Mouse (Mus musculus) layer of hippocampus, postnatal 25 days (tissue): Measurements from ENCODE around the gene Apmap. TPM values are rescaled to one million over a fixed set of nuclear protein-coding genes. Genes with fewer than 3 reads are reported as not detected.

ENCODE experiments used
- DNase-seq, 2 experiments: peaks; one replicate each; pipeline ENCODE4 v3.0.0; 2022; ENCODE audit warnings: mixed read lengths in 2 of 2, low spot score in 1 of 2; ENCODE audit errors: extremely low spot score in 1 of 2
- total RNA-seq, 2 experiments: library from RNA; stranded (reverse); gene quantifications; 2 replicates each; pipeline ENCODE4 v1.2.3; 2021

The Apmap gene
- total RNA-seq, result 10 to 100 TPM; 52.4 to 58.0 TPM

DNA sequence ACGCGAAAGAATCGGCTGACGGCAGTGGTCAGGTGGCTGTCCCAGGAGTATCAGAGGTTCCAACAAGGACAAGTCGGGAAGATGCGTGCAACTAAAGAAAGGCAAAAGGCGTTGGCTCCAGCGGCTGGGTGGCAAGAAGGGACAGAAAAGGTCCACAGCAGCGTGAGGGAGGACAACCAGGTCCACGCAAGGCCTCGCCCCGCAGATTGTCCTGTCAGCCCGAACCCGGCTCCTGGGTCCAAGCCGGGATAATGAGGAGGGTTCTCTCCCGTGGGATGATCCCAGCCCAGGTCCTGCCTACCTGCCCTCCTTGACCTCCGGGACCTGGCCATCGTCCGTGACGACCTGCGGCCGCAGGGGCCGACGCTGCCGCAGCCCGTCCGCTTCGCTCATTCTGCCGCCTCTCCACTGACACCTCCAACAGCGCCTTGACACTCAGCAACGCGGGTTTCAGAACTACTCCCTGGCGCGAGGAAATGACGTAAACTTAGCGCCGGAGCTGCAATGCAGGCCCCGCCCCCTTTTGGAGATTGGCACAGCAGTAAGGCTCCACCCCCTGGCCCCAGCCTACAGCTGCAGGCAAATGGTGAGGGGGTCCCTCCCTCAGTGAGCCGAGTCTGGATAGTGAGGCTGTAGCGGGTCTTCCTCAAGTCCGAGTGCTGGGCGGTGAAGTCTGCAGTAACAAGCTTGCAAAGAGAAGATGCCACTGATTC is at the start of gene Apmap:
TSS of gene Apmap (minus strand) at position 481 of the 713 bp plus-strand sequence.
- DNase-seq, result peak; percentile 94

DNA sequence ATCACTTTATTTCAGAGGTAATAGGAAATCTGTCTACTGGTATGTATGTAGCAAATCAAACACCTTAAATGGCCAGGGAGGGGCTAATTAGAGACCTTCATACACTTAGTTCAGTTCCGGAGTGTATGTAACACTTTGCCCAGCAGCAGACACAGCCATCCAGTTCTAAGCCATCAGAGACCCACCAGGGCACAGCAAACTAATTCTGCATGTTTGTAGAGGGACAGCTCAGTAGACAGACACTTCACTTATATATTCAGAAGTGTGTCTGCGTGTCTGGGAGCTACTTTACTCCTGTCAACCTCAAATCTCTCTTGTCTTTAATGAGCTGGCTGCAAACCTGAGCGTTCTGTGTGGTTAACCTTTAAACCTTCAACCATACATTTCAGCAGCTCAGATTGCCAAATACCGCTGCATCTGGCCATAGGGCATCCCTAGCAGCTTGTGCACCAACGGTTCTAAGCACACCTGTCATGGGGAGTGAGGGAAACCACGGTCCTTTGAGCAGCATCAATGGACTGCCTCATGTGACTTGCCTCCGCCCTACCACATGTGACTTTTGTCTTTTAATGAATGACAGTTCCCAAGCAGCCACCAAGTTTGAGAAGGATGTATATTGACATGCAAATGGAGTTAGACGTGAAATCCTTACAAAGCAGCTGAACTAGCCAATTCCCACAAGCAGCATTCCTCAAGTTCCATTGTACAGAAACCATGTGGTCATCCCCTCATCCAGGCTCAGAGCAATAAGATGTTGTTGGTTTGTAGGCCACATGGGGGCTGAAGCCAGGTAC is 48.8 kb upstream of the Apmap start:
- DNase-seq, result no peak

DNA sequence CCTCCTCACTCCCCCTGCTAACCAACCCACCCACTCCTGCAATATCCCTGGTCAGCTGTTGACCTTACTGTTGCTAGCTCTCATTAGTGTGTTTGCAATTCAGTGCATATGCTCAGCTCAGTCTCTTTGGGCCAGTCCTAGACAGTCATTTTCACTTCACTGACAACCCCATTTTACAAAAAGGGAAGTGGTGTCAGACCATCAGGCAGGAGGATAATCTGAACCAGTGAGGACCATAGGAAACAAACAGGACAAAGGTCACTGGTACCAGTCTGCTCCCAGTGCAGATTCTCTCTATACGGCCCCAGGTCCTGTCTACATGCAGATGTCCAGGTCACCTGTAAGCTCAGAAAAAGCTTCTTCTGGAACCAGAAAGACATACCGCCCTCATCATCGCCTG is 47.7 kb upstream of the Apmap start:
- DNase-seq, result no peak

DNA sequence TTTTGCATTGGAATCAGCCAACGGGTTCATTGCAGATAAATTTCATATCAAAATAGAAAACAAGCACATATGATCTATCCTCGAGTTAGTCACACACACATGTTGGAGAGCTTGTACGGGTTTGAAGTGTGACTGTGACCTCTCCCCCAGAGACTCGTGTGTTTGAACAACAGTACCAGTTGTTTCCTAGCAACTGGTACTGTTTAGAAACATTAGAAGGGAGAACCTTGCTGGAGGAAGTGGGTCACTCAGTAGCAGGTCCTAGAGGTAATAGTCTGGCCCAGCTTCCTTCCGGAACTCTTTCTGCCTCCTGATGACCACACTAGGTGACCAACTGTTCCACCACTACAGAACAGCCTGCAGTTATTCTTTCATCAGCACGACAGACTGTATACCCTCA is 46.9 kb upstream of the Apmap start:
- no peak for DNase-seq

DNA sequence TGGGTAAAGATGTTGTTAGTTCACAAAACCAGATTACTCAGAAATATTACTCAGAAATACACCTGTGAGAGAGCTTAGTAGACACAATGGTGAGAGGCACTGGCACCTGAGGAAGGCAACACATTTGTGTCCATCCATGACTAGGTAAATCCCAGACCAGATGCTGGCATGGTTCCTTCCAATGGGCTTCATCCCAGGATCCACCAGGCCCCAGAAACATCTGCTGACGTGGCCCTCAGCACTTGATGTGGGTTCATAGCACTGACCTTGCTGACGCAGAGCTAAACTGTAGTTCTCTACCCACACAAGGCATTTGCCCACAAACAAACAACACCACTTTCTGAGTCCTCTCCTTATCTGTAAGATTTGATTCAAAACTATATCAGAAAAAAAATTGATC is 46.4 kb upstream of the Apmap start:
- DNase-seq, result no peak

DNA sequence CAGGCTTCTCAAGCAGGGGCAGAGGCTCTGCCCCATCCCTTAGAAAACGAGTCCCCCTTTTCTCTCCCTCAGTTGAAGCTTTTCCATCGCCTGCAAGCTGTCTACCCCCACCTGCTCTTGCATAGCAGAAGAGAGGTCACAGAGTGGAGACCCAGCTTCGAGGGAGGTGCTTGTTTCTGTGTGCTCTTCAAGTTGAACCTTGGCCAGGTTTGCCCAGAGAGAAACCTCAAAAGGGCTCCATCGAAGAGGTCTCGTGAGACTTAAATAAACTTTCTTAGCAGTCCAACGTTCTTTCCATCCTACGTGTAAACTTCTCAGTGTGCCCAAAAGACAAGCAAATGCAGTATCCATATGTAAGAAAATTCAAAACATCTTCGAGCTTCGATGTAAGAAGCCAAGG is 43.0 kb upstream of the Apmap start:
- no peak for DNase-seq

DNA sequence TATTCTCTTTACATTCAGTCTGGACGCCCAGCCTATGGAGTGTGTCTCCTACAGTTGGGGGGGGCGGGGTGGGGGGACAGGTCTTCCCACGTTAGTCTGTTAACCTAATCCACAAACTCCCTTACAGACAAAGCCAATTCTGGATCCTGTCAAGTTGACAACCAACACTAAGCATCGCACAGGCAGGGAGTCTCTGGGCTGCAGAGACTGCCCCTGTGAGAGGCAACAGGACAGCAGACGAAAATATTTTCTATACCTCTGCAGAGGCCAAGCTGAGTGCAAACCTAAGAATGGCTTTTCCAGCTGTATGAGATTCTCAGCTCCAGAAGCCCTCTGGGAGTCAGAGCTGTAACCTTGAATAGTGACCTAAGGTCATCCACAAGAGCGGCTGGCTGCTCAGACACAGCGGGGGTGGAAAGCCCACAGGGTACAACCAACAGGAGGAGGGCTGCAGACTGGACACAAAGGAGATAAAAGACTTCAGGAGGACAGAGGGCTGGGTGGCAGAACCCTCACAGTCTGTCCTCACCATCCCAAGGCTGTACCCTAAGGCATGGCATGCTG is 42.2 kb upstream of the Apmap start:
- DNase-seq, result no peak

DNA sequence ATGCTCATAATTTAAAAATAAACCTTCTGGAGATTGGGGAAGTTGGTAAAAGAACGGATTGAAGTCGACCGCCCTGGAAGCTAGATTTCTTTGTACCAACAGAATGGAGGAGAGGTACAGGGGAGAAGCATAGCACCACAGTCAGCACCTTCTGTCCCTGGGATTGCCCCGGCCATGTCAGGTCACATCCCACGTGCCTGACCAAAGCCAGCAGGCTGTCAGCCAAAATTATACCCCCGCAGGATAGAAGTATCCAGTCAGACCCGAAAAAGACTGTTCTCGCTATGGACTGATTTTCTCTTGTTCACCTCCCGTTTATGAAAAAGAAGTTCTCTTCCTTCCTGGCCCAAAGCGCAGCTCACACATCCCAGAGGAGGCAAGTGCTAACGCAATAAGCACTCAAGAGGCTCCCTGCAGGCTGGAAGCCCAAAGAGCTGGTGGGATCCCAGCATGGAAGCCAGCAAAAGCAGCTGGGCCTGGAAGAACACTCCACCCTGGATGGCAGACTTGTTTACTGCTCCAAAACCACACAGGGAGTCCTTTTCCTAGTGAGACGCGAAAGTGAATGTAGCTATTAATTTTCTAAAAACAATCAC is 40.0 kb upstream of the Apmap start:
- DNase-seq, result no peak

DNA sequence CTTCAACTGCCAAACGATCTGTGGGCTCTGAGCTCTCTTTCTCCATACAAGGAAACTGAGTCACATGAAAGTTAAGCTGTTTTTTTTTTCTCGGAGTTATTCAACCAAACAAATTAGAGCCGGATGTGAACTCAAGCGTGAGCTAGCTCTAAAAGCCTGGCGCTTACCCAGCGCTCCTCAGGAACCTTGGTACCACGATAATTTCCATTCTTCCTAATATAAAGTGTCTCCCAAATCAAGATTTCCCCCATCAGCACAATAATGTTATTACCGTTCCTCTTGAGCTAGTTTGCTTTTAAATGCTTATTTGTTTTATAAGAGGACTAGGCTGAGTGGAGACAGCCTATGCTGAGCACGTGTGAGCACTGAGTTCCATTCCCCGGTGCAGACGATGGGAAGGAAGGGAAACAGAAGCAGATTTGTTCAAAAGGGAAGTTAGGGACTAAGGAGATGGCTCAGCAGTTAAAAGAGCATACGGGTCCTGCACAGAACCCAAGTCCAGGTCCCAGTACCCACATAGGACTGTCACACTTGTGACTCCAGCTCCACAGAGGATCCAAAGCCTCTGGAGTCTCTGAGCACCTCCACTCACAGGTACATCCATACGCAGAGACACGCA is 39.4 kb upstream of the Apmap start:
- DNase-seq, result no peak

DNA sequence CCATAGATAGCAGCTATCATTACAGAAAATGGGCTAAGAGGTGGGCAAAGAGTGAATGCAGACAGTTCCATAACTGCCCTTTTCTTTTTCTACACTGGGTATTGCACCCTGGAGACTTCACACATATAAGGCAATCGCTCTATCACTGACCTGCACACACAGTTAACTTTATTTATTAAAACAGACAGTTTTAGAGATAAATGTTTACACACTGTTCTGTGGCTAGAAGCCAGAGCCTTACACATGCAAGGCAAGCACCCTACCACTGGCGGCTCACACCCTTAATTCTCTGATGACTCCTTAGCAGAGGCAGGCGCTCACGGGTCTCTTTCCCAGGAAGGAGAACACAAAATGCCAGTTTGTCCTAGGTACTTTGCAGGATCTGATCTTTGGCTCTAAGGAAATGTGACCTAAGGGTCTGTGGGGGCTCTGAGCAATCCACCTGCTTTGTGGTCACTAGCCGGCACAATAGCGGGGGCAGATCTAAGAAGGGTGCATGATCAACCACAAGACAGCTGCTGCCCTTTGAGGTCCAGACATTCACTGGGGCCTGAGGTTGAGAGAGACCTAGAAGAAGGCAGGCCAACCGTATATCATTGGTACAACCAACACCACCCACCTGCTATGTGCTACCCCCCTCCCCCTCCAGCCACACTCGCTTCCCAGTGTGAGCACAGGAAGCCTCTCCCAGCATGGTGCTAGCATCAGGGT is 38.2 kb upstream of the Apmap start:
- DNase-seq, result no peak

DNA sequence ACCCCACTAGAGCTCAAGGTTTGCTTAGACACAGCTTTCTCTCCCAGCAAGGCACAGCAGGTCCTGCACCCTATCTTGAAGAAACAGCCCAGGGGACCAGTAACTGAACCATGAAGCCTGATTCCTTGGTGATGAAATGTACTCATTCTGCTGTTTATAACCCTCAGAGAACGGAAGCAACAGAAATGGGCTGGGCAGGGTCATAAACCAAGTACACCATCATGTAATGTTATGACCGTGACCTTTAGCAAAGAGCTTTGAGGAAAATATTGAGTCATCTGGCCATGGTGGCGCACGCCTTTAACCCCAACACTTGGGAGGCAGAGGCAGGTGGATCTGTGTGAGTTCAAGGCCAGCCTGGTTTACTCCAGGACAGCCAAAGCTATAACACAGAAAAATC is 36.9 kb upstream of the Apmap start:
- DNase-seq, result no peak

DNA sequence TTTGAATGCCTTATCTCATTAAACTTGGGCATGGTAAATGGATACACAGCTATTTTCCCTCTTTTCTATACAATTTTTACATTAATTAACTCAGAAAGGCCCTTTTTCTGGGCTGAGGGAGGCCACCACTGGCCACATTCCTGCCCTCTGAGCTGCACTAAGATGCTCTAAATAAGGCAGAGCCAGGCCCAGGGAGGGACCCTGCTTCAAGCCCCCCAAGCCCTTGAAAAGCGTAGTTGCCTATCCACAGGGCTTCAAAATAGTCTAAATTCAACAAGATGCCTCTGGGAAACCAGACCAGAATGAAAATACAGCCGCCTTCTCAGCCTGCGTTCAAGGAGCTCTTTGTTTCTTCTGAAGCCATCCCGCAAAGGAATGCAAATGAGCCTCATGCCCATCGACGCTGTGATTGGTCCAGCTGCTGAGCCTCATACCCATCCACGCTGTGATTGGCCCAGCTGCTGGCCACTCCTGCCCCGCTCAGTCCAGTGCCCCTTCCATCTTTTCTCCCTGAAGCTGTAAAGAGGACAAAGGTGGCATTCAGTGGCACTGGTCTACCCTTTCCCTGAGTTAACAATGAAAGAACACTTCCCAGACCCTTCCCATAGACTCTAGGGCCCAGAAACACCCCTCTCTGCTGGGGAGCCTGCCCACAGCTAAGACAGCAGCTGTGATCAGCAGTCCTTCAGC is 35.5 kb upstream of the Apmap start:
- no peak for DNase-seq

DNA sequence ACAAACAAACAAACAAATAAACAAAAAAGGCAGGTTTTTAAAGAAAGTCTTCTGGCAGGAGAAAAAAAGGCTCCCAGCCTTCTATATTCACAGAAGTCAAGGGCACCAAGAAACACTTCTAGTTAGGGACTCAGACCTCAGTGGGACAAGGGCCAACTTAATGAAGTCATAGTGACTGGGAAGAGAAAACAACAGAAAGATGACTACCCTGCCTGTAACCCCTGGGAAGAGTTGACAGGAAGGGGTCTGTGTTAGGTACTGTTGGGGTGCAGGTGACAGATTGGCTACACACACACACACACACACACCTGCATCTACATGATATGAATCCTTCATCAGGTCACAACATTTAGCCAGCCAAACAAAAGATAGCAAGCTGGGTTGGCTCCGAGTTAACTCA is 34.8 kb upstream of the Apmap start:
- DNase-seq, result no peak

DNA sequence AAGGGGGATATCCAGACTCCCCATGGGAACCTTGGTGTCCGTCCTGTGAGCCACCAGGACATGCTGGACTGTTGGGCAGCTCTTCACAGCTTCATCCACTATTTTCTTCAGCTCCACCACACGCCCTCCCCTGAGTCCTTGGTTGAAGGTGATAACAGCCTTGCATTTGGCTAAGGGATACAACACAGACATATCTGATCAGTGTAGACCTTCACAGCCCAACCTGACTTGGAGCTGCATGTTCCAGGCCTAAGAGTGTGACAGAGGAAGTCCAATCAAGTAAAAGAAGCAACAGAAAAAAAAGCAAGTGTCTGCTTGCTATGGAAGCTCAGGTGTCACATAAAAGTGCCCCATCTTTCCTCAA is 30.0 kb upstream of the Apmap start:
- DNase-seq, result no peak

DNA sequence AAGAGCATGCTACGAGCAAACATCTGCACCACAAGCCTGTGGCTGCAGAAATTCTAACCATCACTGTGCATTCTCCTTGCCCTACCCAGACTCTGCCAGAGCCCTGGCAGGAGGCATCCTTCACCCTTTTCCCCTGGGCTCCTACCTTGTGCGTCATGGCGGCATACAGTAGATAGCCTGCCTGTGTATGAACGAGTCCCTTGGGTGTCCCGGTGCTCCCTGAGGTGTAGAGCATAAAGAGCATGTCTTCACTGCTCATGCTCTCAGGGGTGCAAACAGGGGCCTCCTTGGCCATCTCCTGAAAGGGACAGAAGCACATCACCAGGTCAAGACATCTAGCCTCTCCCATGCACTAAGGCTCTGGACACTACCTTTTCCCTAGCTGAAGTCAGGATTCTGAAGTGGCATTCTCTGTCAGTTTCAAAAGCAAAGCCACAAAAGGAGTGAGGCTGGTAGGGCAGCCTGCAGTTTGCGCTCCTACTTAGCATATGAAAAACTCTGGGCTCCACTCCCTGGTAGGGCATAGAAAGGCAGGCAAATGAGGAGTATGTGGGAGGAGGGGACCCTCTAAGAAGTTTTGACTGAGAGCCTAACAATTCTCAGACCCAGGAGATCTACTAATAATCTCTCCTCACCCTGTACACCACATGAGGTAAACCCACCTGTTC is 29.5 kb upstream of the Apmap start:
- no peak for DNase-seq

DNA sequence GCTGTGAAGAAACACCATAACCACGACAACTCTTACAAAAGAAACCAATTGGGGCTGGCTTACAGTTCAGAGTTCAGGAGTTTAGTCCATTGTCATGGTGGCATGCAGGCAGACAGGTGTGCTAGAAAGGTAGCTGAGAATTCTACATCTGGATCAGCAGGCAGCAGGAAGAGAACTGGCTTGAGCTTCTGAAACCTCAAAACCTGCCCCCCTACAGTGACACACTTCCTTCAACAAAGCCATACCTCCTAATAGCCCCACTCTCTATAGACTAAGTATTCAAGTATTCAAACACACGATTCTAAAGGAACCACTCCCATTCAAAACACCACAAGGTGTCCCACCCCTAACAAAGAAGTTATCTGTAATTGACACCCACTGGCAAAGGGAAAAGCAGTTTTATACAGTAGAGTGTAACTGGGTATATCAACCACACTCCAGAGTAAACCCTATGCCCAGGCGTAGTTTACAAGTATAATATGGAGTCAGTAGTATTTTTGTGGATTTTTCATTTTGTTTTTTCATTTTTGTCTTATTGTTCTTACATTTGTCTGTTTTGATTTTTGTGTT is 27.6 kb upstream of the Apmap start:
- DNase-seq, result no peak

DNA sequence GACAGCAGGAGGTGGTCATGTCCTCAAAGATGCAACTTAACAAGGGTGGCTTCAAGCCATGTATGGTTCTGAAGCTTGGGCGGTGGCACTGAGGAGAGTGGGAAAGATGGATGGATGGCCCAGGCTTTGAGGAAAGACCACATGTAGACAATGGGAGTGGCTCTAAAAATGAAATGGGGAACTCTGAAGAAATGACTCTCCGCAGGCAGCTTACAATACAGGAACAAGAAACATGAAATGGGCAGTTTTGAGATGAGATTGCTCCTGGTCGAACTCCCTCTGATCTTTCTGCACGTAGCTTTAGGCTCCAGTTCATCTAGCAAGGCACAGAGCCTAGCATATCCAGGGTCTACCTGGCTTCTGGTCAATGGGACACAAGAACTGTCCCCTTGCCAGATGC is 20.9 kb upstream of the Apmap start:
- DNase-seq, result no peak

DNA sequence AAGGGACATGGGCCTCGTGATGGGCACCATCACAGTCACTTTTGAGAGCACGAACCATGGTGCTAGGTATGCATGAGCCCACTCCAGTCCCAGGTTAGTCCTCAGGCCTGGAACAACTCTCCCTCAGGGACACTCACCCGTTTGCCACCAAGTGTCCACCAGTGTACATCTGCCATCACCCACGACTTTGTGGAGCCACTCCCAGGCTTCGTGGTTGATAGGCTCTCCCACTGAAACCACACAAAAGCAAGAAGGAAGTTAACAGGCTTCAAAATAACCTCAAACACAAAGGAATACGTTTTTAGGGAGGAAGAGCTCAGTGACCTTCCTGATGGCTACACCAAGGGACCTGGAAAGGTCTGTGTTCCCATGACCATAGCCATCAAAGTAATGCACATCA is 18.8 kb upstream of the Apmap start:
- no peak for DNase-seq

DNA sequence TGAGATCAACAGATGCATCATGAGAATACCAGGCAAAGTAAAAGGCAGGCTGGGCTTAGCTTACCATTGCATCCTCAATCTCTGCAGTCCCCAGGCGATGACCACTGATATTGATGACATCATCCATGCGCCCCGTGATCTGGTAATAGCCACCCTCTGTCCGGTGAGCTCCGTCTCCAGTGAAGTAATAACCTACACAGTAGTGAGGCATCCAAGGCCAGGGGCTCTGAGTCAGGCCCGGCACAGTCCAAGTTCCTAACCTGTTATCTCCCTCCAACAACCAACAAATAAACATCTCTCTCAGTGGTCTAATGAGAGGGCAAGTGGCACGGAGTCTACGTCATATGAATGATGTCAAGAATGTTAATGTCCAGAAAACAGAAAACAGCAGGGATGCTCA is 16.6 kb upstream of the Apmap start:
- no peak for DNase-seq
